Mouse (Mus musculus): ENCODE measurements around the gene Plin1. TPM values are rescaled to one million over a fixed set of nuclear protein-coding genes. Genes with fewer than 3 reads are reported as not detected.

Gene Plin1
- polyA plus RNA-seq, 1 experiment from 2014 or later = not detected

GRCm38 (mm10) chr7:79702755-79703154 lies 29.9 kb downstream of the Plin1 start:
- Histone ChIP-seq H3K27ac (ENCODE audit: low read depth, low read length) (no peak overlapping the region), H3K4me1 (ENCODE audit: control insufficient read depth, insufficient read depth, low read length) (peaks cover 6% of the 10 kb centered on the region; the same call in 1 of the 2 replicates), H3K36me3 (ENCODE audit: control insufficient read depth, insufficient read depth, low read length) (peaks cover 15% of the 10 kb centered on the region; the same call in 1 of the 2 replicates), H3K27me3 (ENCODE audit: control insufficient read depth, insufficient read depth, low read length) (0 out of 2 replicates have a peak, but pooled peaks cover 2% of the 10 kb centered on the region), H3K9ac (ENCODE audit: low read depth, low read length) (no peak overlapping the region), H3K4me3 (ENCODE audit: low read depth, low read length) (no peak overlapping the region), H3K4me2 (0 out of 2 replicates have a peak overlapping the region, but pooled peaks have one; percentile 20), H3K9me3 (replicated peaks; ENCODE audit: control insufficient read depth, low read length) (no peaks in the 10 kb centered on the region)
- ATAC-seq (replicated peaks; ENCODE audit: insufficient number of reproducible peaks, low FRiP score, low TSS enrichment) = no peak
- 49% methylated on average over 16 of the region's 16 CpGs for WGBS (ENCODE audit: insufficient replicate concordance)

- no peak for ATAC-seq (replicated peaks; ENCODE audit: insufficient number of reproducible peaks, low FRiP score, low TSS enrichment)
- Histone ChIP-seq H3K4me2 (no peak overlapping the region), H3K9ac (ENCODE audit: low read depth, low read length) (no peak overlapping the region), H3K27ac (ENCODE audit: low read depth, low read length) (no peak overlapping the region), H3K9me3 (replicated peaks; ENCODE audit: control insufficient read depth, low read length) (no peaks in the 10 kb centered on the region), H3K36me3 (ENCODE audit: control insufficient read depth, insufficient read depth, low read length) (peaks cover 46% of the 10 kb centered on the region), H3K4me1 (ENCODE audit: control insufficient read depth, insufficient read depth, low read length) (no peaks in the 10 kb centered on the region), H3K4me3 (ENCODE audit: low read depth, low read length) (no peak overlapping the region), H3K27me3 (ENCODE audit: control insufficient read depth, insufficient read depth, low read length) (no peaks in the 10 kb centered on the region)
- 87% methylated on average over 8 of the region's 8 CpGs for WGBS (ENCODE audit: insufficient replicate concordance)
These were observed 36.2 kb downstream of the Plin1 start for GRCm38 (mm10) chr7:79696495-79696894.

- Histone ChIP-seq H3K9ac (ENCODE audit: low read depth, low read length) (no peak overlapping the region), H3K27me3 (ENCODE audit: control insufficient read depth, insufficient read depth, low read length) (no peaks in the 10 kb centered on the region), H3K9me3 (replicated peaks; ENCODE audit: control insufficient read depth, low read length) (no peaks in the 10 kb centered on the region), H3K27ac (ENCODE audit: low read depth, low read length) (no peak overlapping the region), H3K4me1 (ENCODE audit: control insufficient read depth, insufficient read depth, low read length) (no peaks in the 10 kb centered on the region), H3K36me3 (ENCODE audit: control insufficient read depth, insufficient read depth, low read length) (peaks cover 35% of the 10 kb centered on the region), H3K4me3 (ENCODE audit: low read depth, low read length) (no peak overlapping the region), H3K4me2 (no peak overlapping the region)
- ATAC-seq (replicated peaks; ENCODE audit: insufficient number of reproducible peaks, low FRiP score, low TSS enrichment) = no peak
- 93% methylated on average over 2 of the region's 2 CpGs for WGBS (ENCODE audit: insufficient replicate concordance)
These were observed 52.5 kb downstream of the Plin1 start for GRCm38 (mm10) chr7:79680231-79680630.

GRCm38 (mm10) chr7:79679186-79679585 lies 53.5 kb downstream of the Plin1 start:
- no peak overlapping the region for H3K4me3 ChIP-seq (ENCODE audit: low read depth, low read length)

GRCm38 (mm10) chr7:79670900-79671604 lies 61.7 kb downstream of the Plin1 start:
- H3K4me2 ChIP-seq = no peak overlapping the region
- WGBS (ENCODE audit: insufficient replicate concordance) = 92% methylated on average over 4 of the region's 4 CpGs
- H3K27ac ChIP-seq (ENCODE audit: low read depth, low read length) = no peak overlapping the region
- no peak overlapping the region for H3K4me3 ChIP-seq (ENCODE audit: low read depth, low read length)
- ATAC-seq (replicated peaks; ENCODE audit: insufficient number of reproducible peaks, low FRiP score, low TSS enrichment) = no peak
- H3K9me3 ChIP-seq (replicated peaks; ENCODE audit: control insufficient read depth, low read length) = no peaks in the 10 kb centered on the region
- H3K4me1 ChIP-seq (ENCODE audit: control insufficient read depth, insufficient read depth, low read length) = no peaks in the 10 kb centered on the region
- H3K27me3 ChIP-seq (ENCODE audit: control insufficient read depth, insufficient read depth, low read length) = no peaks in the 10 kb centered on the region
- H3K9ac ChIP-seq (ENCODE audit: low read depth, low read length) = no peak overlapping the region
- peaks cover 30% of the 10 kb centered on the region for H3K36me3 ChIP-seq (ENCODE audit: control insufficient read depth, insufficient read depth, low read length)

More at GRCm38 (mm10) chr7:79679186-79679585, 53.5 kb downstream of the Plin1 start:
- Histone ChIP-seq H3K36me3 (ENCODE audit: control insufficient read depth, insufficient read depth, low read length) (peaks cover 33% of the 10 kb centered on the region), H3K27ac (ENCODE audit: low read depth, low read length) (no peak overlapping the region), H3K9ac (ENCODE audit: low read depth, low read length) (no peak overlapping the region), H3K9me3 (replicated peaks; ENCODE audit: control insufficient read depth, low read length) (no peaks in the 10 kb centered on the region), H3K4me1 (ENCODE audit: control insufficient read depth, insufficient read depth, low read length) (no peaks in the 10 kb centered on the region), H3K27me3 (ENCODE audit: control insufficient read depth, insufficient read depth, low read length) (no peaks in the 10 kb centered on the region), H3K4me2 (no peak overlapping the region)
- no peak for ATAC-seq (replicated peaks; ENCODE audit: insufficient number of reproducible peaks, low FRiP score, low TSS enrichment)

Other genes starting within 250 kb of the Plin1 start
- gene Rhcg, start 115.2 kb downstream of the Plin1 start, polyA plus RNA-seq (2014; fragmentation: Nextera tagmentation; extraction: Ambion mirVana) = not detected in 2 replicates
- gene Ticrr, start 72.7 kb downstream of the Plin1 start, polyA plus RNA-seq (2014; fragmentation: Nextera tagmentation; extraction: Ambion mirVana) = 7.1 and 9.8 TPM in 2 replicates
- 1.9 and 2.3 TPM in 2 replicates for gene Kif7, start 17.2 kb downstream of the Plin1 start, polyA plus RNA-seq (2014; fragmentation: Nextera tagmentation; extraction: Ambion mirVana)
- gene Pex11a, start 10.2 kb upstream of the Plin1 start, polyA plus RNA-seq (2014; fragmentation: Nextera tagmentation; extraction: Ambion mirVana) = 7.0 and 7.6 TPM in 2 replicates
- 6.2 and 6.6 TPM in 2 replicates for gene Wdr93, start 10.3 kb upstream of the Plin1 start, polyA plus RNA-seq (2014; fragmentation: Nextera tagmentation; extraction: Ambion mirVana)
- 0.17 TPM in 1 of 2 replicates, not detected in the other for gene Mesp1, start 60.9 kb upstream of the Plin1 start, polyA plus RNA-seq (2014; fragmentation: Nextera tagmentation; extraction: Ambion mirVana)
- 0.48 and 0.67 TPM in 2 replicates for gene Mesp2, start 77.8 kb upstream of the Plin1 start, polyA plus RNA-seq (2014; fragmentation: Nextera tagmentation; extraction: Ambion mirVana)
- gene Anpep, start 128.2 kb upstream of the Plin1 start, polyA plus RNA-seq (2014; fragmentation: Nextera tagmentation; extraction: Ambion mirVana) = 7.7 and 9.9 TPM in 2 replicates
- gene Ap3s2, start 187.7 kb upstream of the Plin1 start, polyA plus RNA-seq (2014; fragmentation: Nextera tagmentation; extraction: Ambion mirVana) = 36.3 and 41.2 TPM in 2 replicates
- 27.0 and 27.8 TPM in 2 replicates for gene Arpin, start 202.5 kb upstream of the Plin1 start, polyA plus RNA-seq (2014; fragmentation: Nextera tagmentation; extraction: Ambion mirVana)